In the genomic region with DNA sequence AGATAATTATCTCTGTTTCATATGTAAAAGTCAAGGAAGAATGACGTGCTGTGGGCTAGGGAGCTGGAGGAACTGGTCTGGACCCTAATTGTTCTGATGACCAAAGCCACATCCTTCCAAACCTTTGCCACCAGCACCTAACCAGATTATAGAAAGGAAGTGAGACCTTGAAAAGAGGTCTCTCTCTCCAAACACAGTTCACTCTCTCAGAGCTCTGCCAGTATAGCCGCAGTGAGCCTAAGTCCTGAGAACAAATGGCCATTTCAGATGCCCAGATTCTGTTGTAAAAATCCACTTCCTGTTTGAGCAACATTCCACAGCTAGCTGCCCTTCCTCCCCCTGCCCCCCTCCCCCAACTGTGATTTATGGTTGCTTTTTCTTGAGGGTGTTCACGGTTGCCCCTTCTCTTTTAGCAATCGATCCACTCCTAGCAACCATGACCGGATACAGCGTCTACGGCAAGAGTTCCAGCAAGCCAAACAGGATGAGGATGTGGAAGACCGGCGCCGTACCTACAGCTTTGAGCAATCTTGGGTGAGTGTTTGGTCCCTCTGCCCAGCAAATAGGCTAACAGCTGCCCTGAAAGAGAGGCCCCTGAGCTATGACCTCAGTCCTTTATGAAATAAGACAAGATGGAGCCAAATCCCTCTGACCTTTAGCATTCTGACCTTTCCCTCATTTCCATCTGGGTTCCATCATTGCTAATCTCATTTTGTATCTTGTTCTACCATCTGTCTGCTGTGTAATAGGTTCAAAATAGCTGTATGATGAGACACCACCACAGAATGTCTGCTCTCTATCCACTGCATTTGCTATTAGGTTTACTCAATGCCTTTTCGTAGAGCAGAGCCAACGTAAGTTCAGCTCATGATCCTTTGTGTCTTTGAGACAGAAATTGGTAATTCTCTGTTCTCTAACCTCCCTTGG, we compare ENCODE assay signal across 13 mouse cellular contexts.
DNase-seq lines count a peak whose midpoint lies in the region; ATAC-seq and TF ChIP-seq lines count a peak whose summit lies in the region.
"Had no signal": no experiment of that assay in that cellular context is flagged by ENCODE, and none has a peak within 500 bp of the region (broad histone marks: within the 10 kb centered on the region; RNA-seq: fewer than 3 reads in every experiment).

No protein-coding gene starts in this region.

- no peaks in the 10 kb centered on the region for H3K4me1 ChIP-seq in liver, postnatal 0 days (ENCODE audit: insufficient read depth)
- H3K4me1 ChIP-seq in liver, embryonic 12.5 days, result no peaks in the 10 kb centered on the region
- H3K4me1 ChIP-seq: neural tube, embryonic 13.5 days had no signal

- no peak for TF ChIP-seq CTCF in liver, postnatal 0 days (IDR thresholded peaks at IDR 0.05; ENCODE audit: low read depth)

- 0 out of 2 replicates have a peak overlapping the region, but pooled peaks have one; percentile 2 for H3K4me2 ChIP-seq in liver, postnatal 0 days (ENCODE audit: low read depth, low read length)
- H3K4me2 ChIP-seq in liver, embryonic 12.5 days, result no peak overlapping the region
- H3K4me2 ChIP-seq: lung, embryonic 15.5 days; neural tube, embryonic 13.5 days had no signal

- H3K9ac ChIP-seq in liver, postnatal 0 days (replicated peaks), result no peak overlapping the region
- no peak overlapping the region for H3K9ac ChIP-seq in liver, embryonic 12.5 days
- H3K9ac ChIP-seq: lung, embryonic 15.5 days; neural tube, embryonic 13.5 days had no signal

- WGBS in liver, postnatal 0 days (ENCODE audit: insufficient replicate concordance), result 41% methylated on average over 12 of the region's 12 CpGs
- WGBS in liver, embryonic 12.5 days (ENCODE audit: insufficient replicate concordance), result 57% methylated on average over 12 of the region's 12 CpGs

- no peak overlapping the region for H3K27ac ChIP-seq in liver, postnatal 0 days (ENCODE audit: low read depth)
- no peak overlapping the region for H3K27ac ChIP-seq in liver, embryonic 12.5 days
- H3K27ac ChIP-seq: lung, embryonic 15.5 days; neural tube, embryonic 13.5 days had no signal

- H3K36me3 ChIP-seq in liver, postnatal 0 days (replicated peaks; ENCODE audit: insufficient read depth, low read length), result no peaks in the 10 kb centered on the region
- no peaks in the 10 kb centered on the region for H3K36me3 ChIP-seq in liver, embryonic 12.5 days
- H3K36me3 ChIP-seq: lung, embryonic 15.5 days had no signal

- TF ChIP-seq EP300 in liver, postnatal 0 days (IDR thresholded peaks at IDR 0.05; ENCODE audit: low read depth), result no peak

- H3K9me3 ChIP-seq in liver, postnatal 0 days (ENCODE audit: low read length), result no peaks in the 10 kb centered on the region
- H3K9me3 ChIP-seq in liver, embryonic 12.5 days (replicated peaks), result no peaks in the 10 kb centered on the region
- H3K9me3 ChIP-seq: lung, embryonic 15.5 days; neural tube, embryonic 13.5 days had no signal

- DNase-seq in liver, postnatal 0 days, result no peak
- DNase-seq in MN1 (ENCODE audit: low spot score), result peak; percentile 19
- DNase-seq in embryo, embryonic 10 days (ENCODE audit: low spot score), result peak; percentile 56
- peak; percentile 22 for DNase-seq in lung, postnatal 36 days
- no peak for DNase-seq in spleen, postnatal 36 days (ENCODE audit: low spot score in 2 of 2)
- no peak for DNase-seq in ovary, postnatal 10 days (ENCODE audit: low spot score)
- DNase-seq: cerebellum, adult 11-12 months; layer of hippocampus, postnatal 36 days had no signal

- no peak overlapping the region for H3K4me3 ChIP-seq in liver, postnatal 0 days (ENCODE audit: low read depth, low read length)
- no peak overlapping the region for H3K4me3 ChIP-seq in liver, embryonic 12.5 days
- H3K4me3 ChIP-seq: lung, embryonic 15.5 days; neural tube, embryonic 13.5 days had no signal

- no peak for ATAC-seq in liver, postnatal 0 days
- no peak for ATAC-seq in liver, embryonic 12.5 days
- ATAC-seq: Patski had no signal

- H3K27me3 ChIP-seq in liver, postnatal 0 days (ENCODE audit: insufficient read depth, low read length), result no peaks in the 10 kb centered on the region
- H3K27me3 ChIP-seq in liver, embryonic 12.5 days (replicated peaks), result no peaks in the 10 kb centered on the region
- H3K27me3 ChIP-seq: CH12.LX; lung, embryonic 15.5 days; neural tube, embryonic 13.5 days; Patski had no signal

Comparison
In these comparisons a context has a peak if more than half of its experiments do, and no peak if none do; other contexts are left out.
1. DNase-seq: peak in MN1 (single experiment), embryo, embryonic 10 days (single experiment) and lung, postnatal 36 days (single experiment); none in liver, postnatal 0 days (single experiment), spleen, postnatal 36 days (0 of 2) and ovary, postnatal 10 days (single experiment).